Mouse (Mus musculus) urinary bladder, adult 2 months (tissue): ENCODE results near the gene Wipi1. TPM values are rescaled to one million over a fixed set of nuclear protein-coding genes. Genes with fewer than 3 reads are reported as not detected.

ENCODE experiments used
- DNase-seq: peaks from one replicate; pipeline ENCODE4 v3.0.0; 2022; ENCODE audit warnings: low spot score
- polyA plus RNA-seq: library from polyadenylated mRNA; depleted of rRNA; stranded (reverse); fragments of >200 nt; gene quantifications from 2 replicates; pipeline ENCODE4 v1.2.3, GENCODE M21; 2012; rRNA removed

Wipi1 gene
- polyA plus RNA-seq, 1 experiment, result 44.9 TPM

DNA sequence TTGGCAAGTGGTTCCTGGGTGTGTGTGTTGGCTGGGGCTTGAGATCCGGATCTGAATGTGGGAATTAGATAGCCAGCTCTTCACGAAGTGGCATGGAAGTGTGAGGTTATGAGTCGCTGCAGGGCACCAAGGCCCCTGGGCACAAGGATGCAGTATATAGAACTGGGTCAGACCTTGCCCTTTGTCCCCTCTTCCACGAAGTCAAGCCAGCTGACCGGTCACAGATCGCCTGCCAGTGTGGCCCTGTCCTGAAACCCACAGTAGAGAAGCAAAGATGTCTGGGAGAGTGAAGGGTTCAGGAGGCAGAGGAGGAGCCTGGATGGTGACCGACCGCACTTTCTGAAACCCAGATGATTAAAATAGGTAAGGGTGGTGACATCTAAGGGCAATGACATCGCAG, 68.3 kb downstream of the Wipi1 start:
- no peak for DNase-seq

DNA sequence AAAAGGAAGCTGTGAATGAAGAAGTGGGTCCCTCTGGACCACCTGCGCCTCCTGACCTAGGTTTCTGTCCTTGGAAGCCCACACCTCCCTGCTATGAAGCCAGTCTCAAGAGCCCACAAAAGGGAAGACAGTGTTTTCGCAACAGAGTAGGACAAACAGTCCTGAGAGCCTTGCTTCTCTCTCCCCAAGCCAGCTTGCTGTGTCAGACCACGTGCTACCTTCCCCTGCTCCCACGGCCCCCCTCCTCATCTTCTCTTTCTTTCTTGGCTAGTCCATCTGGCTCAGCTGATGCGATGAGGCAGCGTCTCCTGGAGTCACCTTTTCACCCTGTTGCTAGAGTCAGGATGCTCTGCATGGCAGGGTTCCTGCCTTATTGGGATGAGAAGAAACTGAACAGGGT, 72.5 kb downstream of the Wipi1 start:
- DNase-seq, result no peak

DNA sequence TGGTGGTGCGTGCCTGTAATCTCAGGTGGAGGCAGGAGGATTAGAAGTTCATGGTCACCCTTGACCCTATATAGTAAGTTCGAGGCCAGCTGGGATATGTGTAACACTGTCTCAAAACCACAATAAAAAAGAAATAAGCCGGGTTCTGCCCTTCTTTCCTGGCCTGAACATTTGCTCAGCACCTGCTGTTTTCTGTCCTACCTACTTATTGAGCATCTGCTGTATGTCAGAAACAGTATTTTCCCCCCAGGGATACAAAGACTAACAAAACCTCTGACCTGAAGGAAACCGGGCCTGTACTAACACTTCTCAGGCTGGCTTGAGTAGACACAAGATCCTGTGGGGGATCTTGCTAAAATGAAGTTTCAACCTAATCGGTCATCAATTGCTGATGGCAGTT, 74.8 kb downstream of the Wipi1 start:
- no peak for DNase-seq

DNA sequence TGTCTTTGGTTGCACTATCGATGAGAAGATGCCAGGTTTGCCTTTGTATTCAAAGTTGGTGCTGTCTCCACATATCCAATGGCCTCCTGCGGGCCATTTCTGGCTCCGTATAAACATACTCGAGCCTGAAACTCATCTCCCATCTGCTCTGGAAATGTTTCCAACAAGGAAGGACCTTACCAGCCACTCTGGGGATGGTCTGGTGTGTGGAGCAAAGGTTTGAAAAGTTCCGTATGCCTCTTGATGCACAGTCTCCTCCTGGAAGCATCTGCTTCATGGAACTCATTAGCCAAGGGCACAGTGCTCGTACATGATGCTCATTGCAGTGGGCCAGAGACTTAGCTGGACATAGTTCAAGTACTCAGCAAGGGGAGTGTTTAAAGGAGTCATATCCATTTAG, 75.8 kb downstream of the Wipi1 start:
- no peak for DNase-seq

DNA sequence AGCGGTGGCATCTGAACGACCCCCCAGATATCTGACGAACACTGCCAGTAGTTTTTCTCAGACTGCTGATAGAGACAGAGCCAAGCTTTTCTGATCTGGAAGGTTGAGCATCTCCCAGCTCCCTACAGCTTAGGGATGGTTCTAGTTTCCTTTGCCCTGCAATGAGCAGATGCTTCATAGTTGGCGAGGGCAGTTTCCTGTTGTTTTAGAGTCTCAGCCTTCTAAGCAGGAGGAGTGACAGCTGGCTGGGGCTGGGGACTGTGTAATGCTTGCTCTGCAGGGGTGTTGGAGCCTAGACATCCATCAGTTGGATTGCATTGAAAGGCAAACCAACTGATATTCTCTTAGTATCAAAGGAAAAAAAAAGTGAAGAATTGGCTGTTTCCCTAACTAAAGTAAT, 81.7 kb downstream of the Wipi1 start:
- DNase-seq, result no peak

DNA sequence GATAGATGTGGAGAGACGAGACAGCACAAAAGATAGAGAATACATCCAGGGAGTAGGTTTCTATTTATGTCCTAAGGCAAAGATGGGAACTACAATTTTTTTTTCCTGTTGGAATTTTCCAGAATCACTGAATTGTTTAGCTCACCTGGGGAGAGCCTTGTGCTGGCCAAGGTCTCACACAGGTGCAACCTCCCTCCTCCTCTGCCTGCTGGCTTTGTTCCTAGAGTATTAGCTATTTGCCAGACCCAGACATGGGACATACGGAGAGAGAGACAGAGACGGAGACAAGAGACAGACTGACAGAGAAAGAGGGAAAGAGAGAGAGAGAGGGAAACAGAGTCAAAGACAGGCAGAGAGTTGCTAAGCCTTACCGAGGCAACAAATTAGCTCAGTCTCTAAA, 86.2 kb downstream of the Wipi1 start:
- DNase-seq, result no peak

DNA sequence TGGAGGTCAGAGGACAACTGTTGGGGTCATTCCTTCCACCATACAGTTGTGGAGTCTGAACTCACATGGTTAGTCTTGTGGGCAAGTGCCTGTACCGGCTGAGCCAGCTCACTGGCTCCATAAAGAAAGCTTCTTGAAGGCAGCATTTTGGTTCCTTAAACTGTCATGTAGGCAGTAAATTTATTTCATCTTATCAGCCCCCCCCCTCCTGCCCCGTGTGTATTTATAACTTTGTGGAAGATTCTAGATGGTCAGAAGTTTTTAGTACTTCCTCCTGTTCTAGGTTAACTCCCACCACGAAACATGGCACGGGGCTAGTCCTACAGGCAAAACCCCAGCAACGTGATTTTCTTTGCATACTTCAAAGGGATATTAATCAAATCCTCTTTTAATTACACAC, 86.9 kb downstream of the Wipi1 start:
- no peak for DNase-seq

Other genes with a start within 250 kb of the Wipi1 start
- 26.0 and 28.9 TPM in 2 replicates for gene Gna13, start 249.1 kb downstream of the Wipi1 start, polyA plus RNA-seq
- gene 9930022D16Rik, start 198.1 kb downstream of the Wipi1 start, polyA plus RNA-seq, result not detected in 2 replicates
- 46.3 and 47.4 TPM in 2 replicates for gene Amz2, start 186.0 kb downstream of the Wipi1 start, polyA plus RNA-seq
- 6.7 and 7.0 TPM in 2 replicates for gene Arsg, start 138.6 kb downstream of the Wipi1 start, polyA plus RNA-seq
- gene Slc16a6, start 138.4 kb downstream of the Wipi1 start, polyA plus RNA-seq, result 1.2 and 2.4 TPM in 2 replicates
- 176 and 189 TPM in 2 replicates for gene Prkar1a, start 37.4 kb upstream of the Wipi1 start, polyA plus RNA-seq
- gene Fam20a, start 110.3 kb upstream of the Wipi1 start, polyA plus RNA-seq, result 10.6 and 11.8 TPM in 2 replicates
- 0.03 TPM in 1 of 2 replicates, not detected in the other for gene 1700012B07Rik, start 216.1 kb upstream of the Wipi1 start, polyA plus RNA-seq